Mouse (Mus musculus) forebrain, embryonic 11.5 days (tissue): ENCODE data around the gene Sult1e1. TPM values are rescaled to one million over a fixed set of nuclear protein-coding genes. Genes with fewer than 3 reads are reported as not detected.

Experiments used
- ATAC-seq: fragments of 200-750 bp; cut with Nextera tagmentation; replicated peaks from 2 replicates; pipeline ENCODE4 v1.8.0; 2017; ENCODE audit warnings: moderate TSS enrichment; ENCODE audit not compliant: low FRiP score
- DNase-seq: peaks from one replicate; pipeline ENCODE4 v3.0.0-alpha.2; 2017; ENCODE audit warnings: low spot score
- H3K27ac ChIP-seq: fragments of 300-500 bp; sonication (generic); 2 replicates; pipeline ENCODE4 v1.5.1; 2014; ENCODE audit warnings: low read depth, low read length
- H3K27me3 ChIP-seq: fragments of 300-500 bp; sonication (generic); 2 replicates; pipeline ENCODE4 v1.6.1; 2014; ENCODE audit warnings: mild to moderate bottlenecking, low read length, mixed read lengths; ENCODE audit not compliant: control insufficient read depth, insufficient read depth
- H3K36me3 ChIP-seq: fragments of 300-500 bp; sonication (generic); 2 replicates; pipeline ENCODE4 v1.6.1; 2014; ENCODE audit warnings: mild to moderate bottlenecking, low read length, moderate library complexity, mixed read lengths; ENCODE audit not compliant: control insufficient read depth, insufficient read depth
- H3K4me1 ChIP-seq: fragments of 300-500 bp; sonication (generic); replicated peaks from 2 replicates; pipeline ENCODE4 v1.6.1; 2014; ENCODE audit warnings: low read length, mixed read lengths; ENCODE audit not compliant: control insufficient read depth, insufficient read depth
- H3K4me2 ChIP-seq: fragments of 300-500 bp; sonication (generic); 2 replicates; pipeline ENCODE4 v1.6.1; 2014; ENCODE audit warnings: low read depth, mild to moderate bottlenecking, low read length, moderate library complexity, mixed read lengths; ENCODE audit not compliant: severe bottlenecking
- H3K4me3 ChIP-seq: fragments of 300-500 bp; sonication (generic); 2 replicates; pipeline ENCODE4 v1.5.1; 2014; ENCODE audit warnings: low read depth, low read length
- H3K9ac ChIP-seq: fragments of 300-500 bp; sonication (generic); 2 replicates; pipeline ENCODE4 v1.6.1; 2014; ENCODE audit warnings: low read length
- H3K9me3 ChIP-seq: fragments of 300-500 bp; sonication (generic); 2 replicates; pipeline ENCODE4 v1.6.1; 2016; ENCODE audit warnings: low read length, mixed read lengths; ENCODE audit not compliant: control insufficient read depth
- WGBS: fragments of 180-500 bp; shearing (Covaris S2); extraction: QIAGEN DNeasy Blood & Tissue Kit; methylation state at CpG from one replicate; pipeline ENCODE4 v1.1.7; 2014; 5-methylcytosine and 5-hydroxymethylcytosine counted together
- polyA plus RNA-seq: library from polyadenylated mRNA; unstranded; fragments of >200 nt; fragmentation: Nextera tagmentation; extraction: Ambion mirVana; gene quantifications from 2 replicates; pipeline ENCODE4 v1.2.1, GENCODE M21; 2014

Gene Sult1e1
- polyA plus RNA-seq, 1 experiment from 2014 or later = 1.1 TPM

DNA sequence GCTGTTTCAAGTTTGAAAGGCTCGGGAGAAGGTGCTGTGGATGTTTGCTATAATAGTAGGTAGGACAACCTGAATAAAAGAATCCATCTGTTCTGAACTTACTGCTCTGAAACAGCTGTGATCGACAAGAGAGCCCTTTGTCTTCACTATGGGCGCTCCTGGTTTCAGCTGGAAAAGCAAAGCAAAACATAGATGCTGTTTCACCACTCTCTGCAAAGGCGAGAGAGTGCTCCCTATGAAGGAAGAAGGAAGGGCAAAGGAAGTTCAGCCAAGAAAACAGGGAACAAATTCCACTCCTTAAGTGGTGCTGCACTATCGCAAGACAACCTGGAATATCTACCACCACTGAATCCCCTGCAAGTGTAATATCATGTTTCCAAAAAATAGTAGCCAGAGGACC, 17.9 kb downstream of the Sult1e1 start:
- H3K4me1 ChIP-seq = no peaks in the 10 kb centered on the region
- no peak overlapping the region for H3K27ac ChIP-seq
- no peak overlapping the region for H3K4me2 ChIP-seq
- 62% methylated on average over 5 of the region's 5 CpGs for WGBS
- H3K9ac ChIP-seq = no peak overlapping the region
- H3K36me3 ChIP-seq = no peaks in the 10 kb centered on the region
- DNase-seq (no peak), ATAC-seq (no peak)
- H3K9me3 ChIP-seq = no peaks in the 10 kb centered on the region
- H3K27me3 ChIP-seq = no peaks in the 10 kb centered on the region
- no peak overlapping the region for H3K4me3 ChIP-seq

DNA sequence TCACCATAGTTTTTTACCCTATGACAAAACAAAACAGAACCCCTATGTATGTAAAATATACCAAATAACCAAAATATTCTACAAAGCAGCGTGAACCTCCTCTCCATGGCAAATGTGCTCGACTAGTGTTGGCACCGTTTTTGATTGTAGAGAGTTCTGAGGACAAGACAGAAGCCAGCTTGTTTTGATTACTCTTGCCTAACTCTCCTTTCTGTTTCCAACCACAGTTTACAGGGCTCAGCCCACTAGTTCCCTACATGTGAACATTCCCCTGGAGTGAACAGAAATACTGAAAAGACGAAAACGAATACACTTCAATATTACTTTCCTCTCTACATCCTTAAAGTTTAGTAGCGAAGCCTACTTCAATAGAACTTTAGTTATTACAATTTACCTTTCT, 18.6 kb downstream of the Sult1e1 start:
- no peak overlapping the region for H3K4me2 ChIP-seq
- ATAC-seq (no peak), DNase-seq (no peak)
- 86% methylated on average over 6 of the region's 6 CpGs for WGBS
- no peaks in the 10 kb centered on the region for H3K9me3 ChIP-seq
- H3K27ac ChIP-seq = no peak overlapping the region
- no peak overlapping the region for H3K9ac ChIP-seq
- H3K27me3 ChIP-seq = no peaks in the 10 kb centered on the region
- H3K36me3 ChIP-seq = no peaks in the 10 kb centered on the region
- H3K4me1 ChIP-seq = no peaks in the 10 kb centered on the region
- H3K4me3 ChIP-seq = no peak overlapping the region

GRCm38 (mm10) chr5:87568845-87569244, 22.5 kb downstream of the Sult1e1 start, which contains the start of gene Sult1d1:
Gene Sult1d1, minus strand, starts transcription at chr5:87569027.
- Histone ChIP-seq H3K27ac (no peak within 1 kb of the TSS), H3K4me2 (no peak within 1 kb of the TSS), H3K4me1 (no peaks in the 10 kb centered on the region), H3K4me3 (no peak within 1 kb of the TSS), H3K36me3 (no peaks in the 10 kb centered on the region), H3K27me3 (no peaks in the 10 kb centered on the region), H3K9ac (no peak within 1 kb of the TSS), H3K9me3 (no peaks in the 10 kb centered on the region)
- WGBS = 88% methylated on average over 5 of the region's 5 CpGs
- ATAC-seq = no peak
- DNase-seq = no peak

DNA sequence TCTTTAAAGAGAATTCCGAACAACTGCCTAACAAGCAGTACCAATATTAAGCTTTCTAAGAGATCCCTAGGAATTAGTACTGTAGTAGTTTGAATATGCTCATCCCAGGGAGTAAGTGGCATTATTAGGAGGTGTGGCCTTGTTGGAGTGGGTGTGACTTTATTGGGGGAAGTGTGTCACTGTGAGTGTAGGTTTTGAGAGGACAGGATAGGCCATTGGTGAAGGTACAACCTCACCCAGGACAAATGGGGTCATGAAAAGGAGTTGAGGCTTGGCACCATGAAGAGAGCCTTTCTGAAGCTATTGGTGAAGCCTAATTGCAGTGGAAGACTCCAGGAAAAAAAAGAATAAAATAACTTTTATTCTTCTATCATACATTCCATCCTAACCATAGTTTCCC, 24.1 kb downstream of the Sult1e1 start:
- no peaks in the 10 kb centered on the region for H3K36me3 ChIP-seq
- no peaks in the 10 kb centered on the region for H3K4me1 ChIP-seq
- H3K27me3 ChIP-seq = no peaks in the 10 kb centered on the region
- no peak overlapping the region for H3K4me2 ChIP-seq
- no peaks in the 10 kb centered on the region for H3K9me3 ChIP-seq
- no peak for DNase-seq
- H3K4me3 ChIP-seq = no peak overlapping the region
- no peak overlapping the region for H3K9ac ChIP-seq
- no peak for ATAC-seq
- 89% methylated on average over 1 of the region's 1 CpGs for WGBS
- no peak overlapping the region for H3K27ac ChIP-seq

DNA sequence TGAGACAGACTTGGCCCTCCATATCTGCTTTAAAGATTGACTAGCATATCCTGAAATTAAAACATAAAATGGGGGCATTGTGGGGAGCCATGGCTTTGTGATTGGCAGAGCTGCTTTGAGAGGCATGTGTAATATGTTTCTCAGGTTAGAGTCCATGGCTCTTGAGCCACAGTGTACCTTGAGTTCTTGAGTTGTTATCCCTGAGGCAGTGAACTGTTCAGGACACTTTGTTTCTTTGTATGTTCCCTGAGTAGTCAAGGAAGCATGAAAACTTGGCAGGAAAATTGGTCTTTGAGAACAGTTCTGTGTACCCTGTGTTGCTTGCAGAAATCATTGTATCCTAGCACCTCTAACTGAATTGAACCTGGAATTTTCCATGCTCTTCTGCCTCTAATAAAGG, 28.4 kb downstream of the Sult1e1 start:
- ATAC-seq = no peak
- H3K9me3 ChIP-seq = no peaks in the 10 kb centered on the region
- no peak overlapping the region for H3K4me3 ChIP-seq

GRCm38 (mm10) chr5:87562526-87562925, 28.9 kb downstream of the Sult1e1 start:
- Histone ChIP-seq H3K27ac (no peak overlapping the region), H3K9ac (no peak overlapping the region), H3K4me1 (no peaks in the 10 kb centered on the region), H3K9me3 (no peaks in the 10 kb centered on the region), H3K4me2 (no peak overlapping the region), H3K36me3 (no peaks in the 10 kb centered on the region), H3K4me3 (no peak overlapping the region), H3K27me3 (no peaks in the 10 kb centered on the region)
- ATAC-seq (no peak), DNase-seq (no peak)
- 82% methylated on average over 4 of the region's 4 CpGs for WGBS

More for the DNA sequence above, 28.4 kb downstream of the Sult1e1 start:
- H3K9ac ChIP-seq = no peak overlapping the region
- no peaks in the 10 kb centered on the region for H3K4me1 ChIP-seq
- H3K27me3 ChIP-seq = no peaks in the 10 kb centered on the region
- H3K4me2 ChIP-seq = no peak overlapping the region
- no peak overlapping the region for H3K27ac ChIP-seq
- no peak for DNase-seq
- H3K36me3 ChIP-seq = no peaks in the 10 kb centered on the region

GRCm38 (mm10) chr5:87560145-87560544, 31.2 kb downstream of the Sult1e1 start:
- Histone ChIP-seq H3K4me1 (no peaks in the 10 kb centered on the region), H3K27me3 (no peaks in the 10 kb centered on the region), H3K9ac (no peak overlapping the region), H3K9me3 (no peaks in the 10 kb centered on the region), H3K27ac (no peak overlapping the region), H3K4me3 (no peak overlapping the region), H3K4me2 (no peak overlapping the region), H3K36me3 (no peaks in the 10 kb centered on the region)
- DNase-seq (no peak), ATAC-seq (no peak)
- 79% methylated on average over 5 of the region's 5 CpGs for WGBS

- Histone ChIP-seq H3K4me1 (no peaks in the 10 kb centered on the region), H3K9ac (no peak overlapping the region), H3K36me3 (no peaks in the 10 kb centered on the region), H3K9me3 (no peaks in the 10 kb centered on the region), H3K4me3 (no peak overlapping the region), H3K27me3 (no peaks in the 10 kb centered on the region), H3K4me2 (no peak overlapping the region), H3K27ac (no peak overlapping the region)
- no peak for DNase-seq
- 23% methylated on average over 1 of the region's 1 CpGs for WGBS
- no peak for ATAC-seq
Measured at GRCm38 (mm10) chr5:87550935-87551334, 40.5 kb downstream of the Sult1e1 start.

GRCm38 (mm10) chr5:87538111-87538510, 53.3 kb downstream of the Sult1e1 start, which contains the start of gene Sult1b1:
Gene Sult1b1, minus strand, starts transcription at chr5:87538195.
- Histone ChIP-seq H3K9me3 (no peaks in the 10 kb centered on the region), H3K4me3 (no peak within 1 kb of the TSS), H3K4me2 (no peak within 1 kb of the TSS), H3K9ac (no peak within 1 kb of the TSS), H3K36me3 (no peaks in the 10 kb centered on the region), H3K27me3 (no peaks in the 10 kb centered on the region), H3K4me1 (no peaks in the 10 kb centered on the region), H3K27ac (no peak within 1 kb of the TSS)
- DNase-seq = no peak
- no peak for ATAC-seq
- 94% methylated on average over 2 of the region's 2 CpGs for WGBS
